ENCODE assay signal across 13 mouse cellular contexts in the genomic region with DNA sequence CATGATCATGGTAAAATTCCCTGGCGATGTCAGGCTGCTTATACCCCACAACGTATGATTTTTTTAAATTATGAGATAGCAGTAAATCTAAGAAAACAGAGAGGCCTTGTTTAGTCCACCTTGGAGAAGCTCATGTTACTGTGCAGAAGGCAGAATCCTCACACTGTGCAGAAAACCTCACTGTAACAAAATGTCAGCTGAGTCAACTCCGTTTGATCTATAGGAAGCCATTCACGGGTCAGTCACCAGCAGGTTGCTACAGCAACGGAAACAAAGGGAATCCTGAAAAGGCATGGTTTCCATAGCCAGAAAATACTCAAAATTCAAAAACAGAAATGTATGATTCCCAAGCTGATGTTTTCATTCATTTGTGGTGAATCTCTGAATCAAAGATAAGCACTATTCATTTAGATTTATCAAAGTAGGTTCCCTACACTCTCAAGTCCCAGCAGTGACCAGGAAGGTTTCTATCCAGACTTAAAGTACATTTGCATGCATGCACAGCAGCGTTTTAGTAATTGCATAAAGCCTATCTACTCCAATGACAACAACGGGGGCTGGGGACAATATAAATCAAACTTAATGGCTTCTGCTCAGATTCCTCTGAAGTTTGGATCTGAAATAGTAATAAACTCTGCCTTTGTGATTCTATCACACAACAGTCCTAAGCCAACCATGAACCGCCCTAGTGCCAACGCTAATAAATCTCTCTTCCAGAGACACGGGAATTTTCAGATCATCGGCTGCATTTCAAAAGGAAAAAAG. TPM values are rescaled to one million over a fixed set of nuclear protein-coding genes. Genes with fewer than 3 reads are reported as not detected.
DNase-seq lines count a peak whose midpoint lies in the region; ATAC-seq and TF ChIP-seq lines count a peak whose summit lies in the region.
"Had no signal": no experiment of that assay in that cellular context is flagged by ENCODE, and none has a peak within 500 bp of the region (broad histone marks: within the 10 kb centered on the region; RNA-seq: fewer than 3 reads in every experiment).

No protein-coding gene starts in this region.

- H3K9me3 ChIP-seq in hindbrain, embryonic 12.5 days (replicated peaks) = no peaks in the 10 kb centered on the region
- no peaks in the 10 kb centered on the region for H3K9me3 ChIP-seq in midbrain, embryonic 14.5 days (ENCODE audit: control insufficient read depth, low read length)
- H3K9me3 ChIP-seq: limb, embryonic 12.5 days had no signal

- no peak for TF ChIP-seq POLR2A in brain, embryonic 14.5 days (IDR thresholded peaks at IDR 0.05; ENCODE audit: borderline replicate concordance, extremely low read depth, insufficient read depth, insufficient read length, poor library complexity, severe bottlenecking)

- H3K9ac ChIP-seq in hindbrain, embryonic 12.5 days = no peak overlapping the region
- H3K9ac ChIP-seq in midbrain, embryonic 14.5 days (replicated peaks; ENCODE audit: low read length) = no peak overlapping the region
- H3K9ac ChIP-seq: limb, embryonic 12.5 days had no signal

- H3K4me2 ChIP-seq in hindbrain, embryonic 12.5 days (replicated peaks) = no peak overlapping the region
- H3K4me2 ChIP-seq in midbrain, embryonic 14.5 days (ENCODE audit: low read length) = 0 out of 2 replicates have a peak overlapping the region, but pooled peaks have one; percentile 13
- H3K4me2 ChIP-seq: limb, embryonic 12.5 days had no signal

- H3K4me3 ChIP-seq in hindbrain, embryonic 12.5 days = no peak overlapping the region
- H3K4me3 ChIP-seq in midbrain, embryonic 14.5 days (replicated peaks; ENCODE audit: low read depth, low read length) = no peak overlapping the region
- H3K4me3 ChIP-seq: layer of hippocampus, adult 2 months; limb, embryonic 12.5 days had no signal

- DNase-seq in NIH3T3 (ENCODE audit: low read depth) = peak; percentile 2
- DNase-seq in brain, embryonic 14.5 days (ENCODE audit: low read depth) = peak; percentile 71
- DNase-seq in midbrain, embryonic 14.5 days = peak; percentile 72
- no peak for DNase-seq in ovary, postnatal 36 days (ENCODE audit: low spot score)
- DNase-seq in spleen, postnatal 14 days (ENCODE audit: low spot score in 2 of 2) = no peak
- DNase-seq: adrenal gland, postnatal 36 days; cerebellum, postnatal 36 days; heart, adult 11 months; heart, postnatal 4 days had no signal

- TF ChIP-seq CTCF in brain, embryonic 14.5 days (IDR thresholded peaks at IDR 0.05; ENCODE audit: borderline replicate concordance, extremely low read depth, insufficient read depth, insufficient read length) = no peak

- peak; percentile 86 for ATAC-seq in hindbrain, embryonic 12.5 days (ENCODE audit: low FRiP score)
- ATAC-seq in midbrain, embryonic 14.5 days (ENCODE audit: low FRiP score, low TSS enrichment) = peak; percentile 68; the same call in 1 of the 2 replicates
- ATAC-seq in cerebellum, adult (ENCODE audit: insufficient number of reproducible peaks, low FRiP score, low TSS enrichment) = no peak

- no peaks in the 10 kb centered on the region for H3K36me3 ChIP-seq in hindbrain, embryonic 12.5 days
- H3K36me3 ChIP-seq in midbrain, embryonic 14.5 days (ENCODE audit: control insufficient read depth, insufficient read depth, low read length) = no peaks in the 10 kb centered on the region

- no peaks in the 10 kb centered on the region for H3K27me3 ChIP-seq in hindbrain, embryonic 12.5 days
- no peaks in the 10 kb centered on the region for H3K27me3 ChIP-seq in midbrain, embryonic 14.5 days (ENCODE audit: control insufficient read depth, insufficient read depth, low read length)
- H3K27me3 ChIP-seq: limb, embryonic 12.5 days had no signal

- H3K4me1 ChIP-seq in hindbrain, embryonic 12.5 days = peaks cover 9% of the 10 kb centered on the region
- H3K4me1 ChIP-seq in midbrain, embryonic 14.5 days (ENCODE audit: control insufficient read depth, insufficient read depth, low read length) = peaks cover 10% of the 10 kb centered on the region
- H3K4me1 ChIP-seq: limb, embryonic 12.5 days had no signal

- 39% methylated on average over 11 of the region's 11 CpGs for WGBS in hindbrain, embryonic 12.5 days
- 37% methylated on average over 11 of the region's 11 CpGs for WGBS in midbrain, embryonic 14.5 days

- peak overlapping the region; percentile 35; the same call in 1 of the 2 replicates for H3K27ac ChIP-seq in hindbrain, embryonic 12.5 days
- peak overlapping the region; percentile 10; the same call in 1 of the 2 replicates for H3K27ac ChIP-seq in midbrain, embryonic 14.5 days (replicated peaks; ENCODE audit: low read depth, low read length)
- H3K27ac ChIP-seq: layer of hippocampus, adult 2 months; limb, embryonic 12.5 days had no signal

RNA-seq across cellular contexts. Expression of a gene that starts 28.7 kb away (rescaled TPM):
- 13.5 and 25.7 TPM in 2 replicates for polyA plus RNA-seq in brain, embryonic 14.5 days (2012; rRNA removed)
- polyA plus RNA-seq in hindbrain, embryonic 12.5 days (2016; fragmentation: Nextera tagmentation; extraction: Ambion mirVana) = 53.8 and 60.1 TPM in 2 replicates
- polyA plus RNA-seq in midbrain, embryonic 14.5 days (2014; fragmentation: Nextera tagmentation; extraction: Ambion mirVana) = 3.5 and 6.2 TPM in 2 replicates

Comparison
In these comparisons a context has a peak if more than half of its experiments do, and no peak if none do; other contexts are left out.
1. DNase-seq: peak in NIH3T3 (single experiment), brain, embryonic 14.5 days (single experiment) and midbrain, embryonic 14.5 days (single experiment); none in ovary, postnatal 36 days (single experiment) and spleen, postnatal 14 days (0 of 2).